Mouse (Mus musculus) thymus, postnatal 25 days (tissue): ENCODE measurements around the gene Otud5.
A peak's percentile ranks its signal among the peaks of the same experiment; 100 is the strongest.
"Not testable (repeated sequence)": the region's sequence is repeated elsewhere in the genome, so short reads cannot be mapped to it uniquely, and the experiment has no call there.

Source experiments
- DNase-seq: peaks from one replicate; pipeline ENCODE4 v3.0.0; 2022

Gene Otud5

GRCm38 (mm10) chrX:7883841-7884567 is 42.8 kb downstream of the Otud5 start, which contains the start of gene Slc35a2:
Gene Slc35a2, plus strand, starts transcription at chrX:7884028.
- DNase-seq, result peak; percentile 62

- peak; percentile 8 for DNase-seq
Measured at GRCm38 (mm10) chrX:7898211-7898610, 57.0 kb downstream of the Otud5 start.

GRCm38 (mm10) chrX:7898880-7899874 is 58.0 kb downstream of the Otud5 start, which contains the start of the genes Pqbp1 and Timm17b:
Gene Pqbp1, minus strand, starts transcription at chrX:7899269.
Gene Timm17b, plus strand, starts transcription at chrX:7899357.
- peak; percentile 84 for DNase-seq

- DNase-seq, result no peak
Measured at GRCm38 (mm10) chrX:7904441-7904840, 63.3 kb downstream of the Otud5 start.

GRCm38 (mm10) chrX:7907735-7908134 is 66.6 kb downstream of the Otud5 start, which contains the start of gene Gm10491:
Gene Gm10491, minus strand, starts transcription at chrX:7907835.
- DNase-seq, result no peak

DNA sequence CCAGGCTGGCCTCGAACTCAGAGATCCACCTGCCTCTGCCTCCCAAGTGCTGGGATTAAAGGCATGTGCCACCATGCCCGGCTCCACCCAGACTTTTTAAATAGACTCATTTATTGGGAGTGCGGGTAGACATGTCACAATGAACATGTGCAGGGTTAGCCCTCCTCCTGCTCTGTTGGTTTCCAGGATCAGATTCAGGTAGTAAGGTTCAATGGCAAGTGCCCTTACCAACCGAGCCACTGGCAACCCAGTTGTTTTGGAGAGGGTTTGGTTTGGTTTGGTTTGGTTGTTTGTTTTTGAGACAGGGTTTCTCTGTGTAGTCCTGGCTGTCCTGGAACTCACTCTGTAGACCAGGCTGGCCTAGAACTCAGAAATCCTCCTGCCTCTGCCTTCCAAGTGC is 68.1 kb downstream of the Otud5 start, which contains the start of gene Gm10490:
Gene Gm10490 (plus strand): TSS at position 301 of the 400 bp plus-strand sequence.
- not testable (repeated sequence) for DNase-seq

- DNase-seq, result no peak
Measured at GRCm38 (mm10) chrX:7910473-7910872, 69.3 kb downstream of the Otud5 start.

DNA sequence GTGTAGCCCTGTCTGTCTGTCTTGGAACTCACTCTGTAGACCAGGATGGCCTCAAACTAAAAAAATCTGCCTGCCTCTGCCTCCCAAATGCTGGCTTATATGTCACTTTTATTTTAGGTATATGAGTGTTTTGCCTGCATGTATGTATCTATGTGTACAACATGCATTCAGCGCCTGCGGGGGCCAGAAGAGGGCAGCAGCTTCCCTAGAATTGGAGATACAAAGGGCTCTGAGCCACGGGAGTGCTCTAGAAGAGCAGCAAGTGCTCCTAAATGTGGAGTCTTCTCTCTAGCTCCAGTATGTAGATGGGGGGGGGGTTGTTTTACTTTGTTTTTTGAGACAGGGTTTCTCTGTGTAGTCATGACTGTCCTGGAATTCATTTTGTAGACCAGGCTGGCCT is 74.5 kb downstream of the Otud5 start:
- DNase-seq, result peak; percentile 39

DNA sequence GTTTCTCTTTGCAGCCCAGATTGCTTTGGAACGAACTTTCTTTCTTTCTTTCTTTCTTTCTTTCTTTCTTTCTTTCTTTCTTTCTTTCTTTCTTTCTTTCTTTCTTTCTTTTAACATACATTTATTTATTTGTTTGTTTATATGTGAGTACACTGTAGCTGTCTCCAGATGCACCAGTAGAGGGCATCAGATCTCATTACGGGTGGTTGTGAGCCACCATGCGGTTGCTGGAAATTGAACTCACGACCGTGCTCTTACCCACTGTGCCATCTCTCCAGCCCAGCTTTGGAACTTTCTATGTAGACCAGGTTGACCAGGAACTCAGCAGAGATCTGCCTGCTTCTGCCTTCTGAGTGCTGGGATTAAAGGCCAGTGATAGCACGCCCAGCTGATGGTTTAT is 76.8 kb downstream of the Otud5 start:
- DNase-seq, result not testable (repeated sequence)

GRCm38 (mm10) chrX:7919601-7920383 is 78.6 kb downstream of the Otud5 start, which contains the start of gene Pcsk1n:
Gene Pcsk1n, plus strand, starts transcription at chrX:7919822.
- DNase-seq, result no peak

- DNase-seq, result no peak
Measured at GRCm38 (mm10) chrX:7922032-7922431, 80.9 kb downstream of the Otud5 start.
